Mouse (Mus musculus) CH12.LX (cell line): ENCODE data around the gene Ccdc8. TPM values are rescaled to one million over a fixed set of nuclear protein-coding genes. Genes with fewer than 3 reads are reported as not detected.

ENCODE experiments used
- DNase-seq: peaks from one replicate; pipeline ENCODE4 v3.0.0-alpha.2; 2013; ENCODE audit errors: extremely low read depth
- H3K27ac ChIP-seq: 2 replicates; pipeline ENCODE4 v1.5.1; 2012; ENCODE audit warnings: low read depth, mild to moderate bottlenecking, control low read depth, moderate library complexity; ENCODE audit not compliant: insufficient read depth
- H3K27me3 ChIP-seq: replicated peaks from 2 replicates; pipeline ENCODE3; 2012; ENCODE audit warnings: inconsistent platforms
- H3K36me3 ChIP-seq, 2 experiments: replicated peaks in 1 of 2; 2 replicates each; pipeline versions ENCODE3 to v1.6.1; 2012; ENCODE audit warnings: inconsistent platforms in 1 of 2, low read length in 1 of 2, mild to moderate bottlenecking in 1 of 2, mixed read lengths in 1 of 2, moderate library complexity in 1 of 2; ENCODE audit not compliant: control insufficient read depth in 1 of 2, insufficient read depth in 1 of 2
- H3K4me1 ChIP-seq, 2 experiments: 2 replicates each; pipeline ENCODE4 v1.6.1; 2012; ENCODE audit warnings: inconsistent platforms in 1 of 2, moderate library complexity in 1 of 2; ENCODE audit not compliant: insufficient read depth in 2 of 2, control insufficient read depth in 1 of 2
- H3K4me2 ChIP-seq: 2 replicates; pipeline ENCODE4 v1.6.1; 2012; ENCODE audit warnings: low read depth, mild to moderate bottlenecking, control low read depth; ENCODE audit not compliant: poor library complexity, insufficient read depth, severe bottlenecking
- H3K4me3 ChIP-seq, 3 experiments: fragments of 150-350 bp in 1 of 3; sonication (generic) in 1 of 3; replicated peaks in 1 of 3; 2 replicates each; pipeline versions ENCODE3 to v1.5.1; 2011 to 2012; ENCODE audit warnings: low read depth in 2 of 3, low read length in 2 of 3, mild to moderate bottlenecking in 2 of 3, moderate library complexity in 2 of 3, control low read depth in 1 of 3, improper control_type of control experiment in 1 of 3, inconsistent platforms in 1 of 3, mixed read lengths in 1 of 3; ENCODE audit not compliant: poor library complexity in 1 of 3
- H3K79me2 ChIP-seq: replicated peaks from 2 replicates; pipeline ENCODE4 v1.6.1; 2012; ENCODE audit warnings: mild to moderate bottlenecking, moderate library complexity; ENCODE audit not compliant: control insufficient read depth, poor library complexity, insufficient read depth, severe bottlenecking; ENCODE audit errors: extremely low read depth
- H3K9ac ChIP-seq: 2 replicates; pipeline ENCODE4 v1.6.1; 2012; ENCODE audit warnings: low read depth, mild to moderate bottlenecking, control low read depth, moderate library complexity; ENCODE audit not compliant: insufficient read depth
- H3K9me3 ChIP-seq: replicated peaks from 2 replicates; pipeline ENCODE3; 2012; ENCODE audit warnings: low read length, inconsistent platforms, mixed read lengths
- BHLHE40 ChIP-seq: IDR thresholded peaks from 2 replicates; pipeline ENCODE4 v1.6.1; 2011; ENCODE audit warnings: mild to moderate bottlenecking, low read depth, low read length, improper control_type of control experiment
- CHD1 ChIP-seq: IDR thresholded peaks from 2 replicates; pipeline ENCODE4 v1.6.1; 2012; ENCODE audit warnings: low read depth, low read length, improper control_type of control experiment, inconsistent platforms
- CHD2 ChIP-seq: IDR thresholded peaks from 2 replicates; pipeline ENCODE4 v1.6.1; 2011; ENCODE audit warnings: low read length, improper control_type of control experiment
- CTCF ChIP-seq, 2 experiments: IDR thresholded peaks in 1 of 2; conservative IDR thresholded peaks in 1 of 2; 2 replicates each; pipeline ENCODE4 v1.5.1; 2011 to 2012; ENCODE audit warnings: low read depth in 2 of 2, low read length in 2 of 2, improper control_type of control experiment in 1 of 2, inconsistent platforms in 1 of 2, mild to moderate bottlenecking in 1 of 2, moderate library complexity in 1 of 2
- EP300 ChIP-seq: IDR thresholded peaks from 2 replicates; pipeline ENCODE4 v1.6.1; 2011; ENCODE audit warnings: low read length, improper control_type of control experiment
- GABPA ChIP-seq: IDR thresholded peaks from 2 replicates; pipeline ENCODE4 v1.6.1; 2012; ENCODE audit warnings: low read depth, low read length, improper control_type of control experiment, inconsistent platforms; ENCODE audit not compliant: insufficient replicate concordance
- HCFC1 ChIP-seq: IDR thresholded peaks from 2 replicates; pipeline ENCODE4 v1.6.1; 2012; ENCODE audit warnings: low read depth, mild to moderate bottlenecking, inconsistent platforms, low read length, improper control_type of control experiment
- IRF4 ChIP-seq: IDR thresholded peaks from 2 replicates; pipeline ENCODE4 v1.6.1; 2014; ENCODE audit warnings: low read depth, mild to moderate bottlenecking, inconsistent platforms, low read length, improper control_type of control experiment
- JUN ChIP-seq: IDR thresholded peaks from 2 replicates; pipeline ENCODE4 v1.6.1; 2011; ENCODE audit warnings: low read depth, mild to moderate bottlenecking, low read length, improper control_type of control experiment, moderate library complexity; ENCODE audit not compliant: insufficient read depth
- MAFK ChIP-seq: IDR thresholded peaks from 2 replicates; pipeline ENCODE4 v1.6.1; 2011; ENCODE audit warnings: low read length, improper control_type of control experiment; ENCODE audit not compliant: insufficient replicate concordance
- MAX ChIP-seq: IDR thresholded peaks from 2 replicates; pipeline ENCODE4 v1.6.1; 2011; ENCODE audit warnings: low read length, improper control_type of control experiment
- MAZ ChIP-seq: IDR thresholded peaks from 2 replicates; pipeline ENCODE4 v1.6.1; 2012; ENCODE audit warnings: low read depth, mild to moderate bottlenecking, inconsistent platforms, low read length, improper control_type of control experiment, moderate library complexity
- MEF2A ChIP-seq: IDR thresholded peaks from 2 replicates; pipeline ENCODE4 v1.6.1; 2014; ENCODE audit warnings: low read depth, mild to moderate bottlenecking, inconsistent platforms, low read length, improper control_type of control experiment, borderline replicate concordance
- MXI1 ChIP-seq: IDR thresholded peaks from 2 replicates; pipeline ENCODE4 v1.6.1; 2011; ENCODE audit warnings: mild to moderate bottlenecking, low read depth, low read length, improper control_type of control experiment
- NELFE ChIP-seq: IDR thresholded peaks from 2 replicates; pipeline ENCODE4 v1.6.1; 2011; ENCODE audit warnings: low read depth, low read length, improper control_type of control experiment
- PAX5 ChIP-seq: IDR thresholded peaks from 2 replicates; pipeline ENCODE4 v1.6.1; 2012; ENCODE audit warnings: low read length, inconsistent platforms, mixed read lengths
- POLR2A ChIP-seq: IDR thresholded peaks from 2 replicates; pipeline ENCODE4 v1.6.1; 2011; ENCODE audit warnings: low read depth, mild to moderate bottlenecking, improper control_type of control experiment, low read length
- POLR2AphosphoS2 ChIP-seq: IDR thresholded peaks from 2 replicates; pipeline ENCODE4 v1.6.1; 2011; ENCODE audit warnings: low read depth, low read length, improper control_type of control experiment
- RAD21 ChIP-seq: IDR thresholded peaks from 2 replicates; pipeline ENCODE4 v1.6.1; 2011; ENCODE audit warnings: low read depth, mild to moderate bottlenecking, low read length, improper control_type of control experiment, moderate library complexity
- RCOR1 ChIP-seq: conservative IDR thresholded peaks from 2 replicates; pipeline ENCODE4 v1.6.1; 2012; ENCODE audit warnings: low read depth, mild to moderate bottlenecking, inconsistent platforms, low read length, improper control_type of control experiment
- SMC3 ChIP-seq: IDR thresholded peaks from 2 replicates; pipeline ENCODE4 v1.6.1; 2011; ENCODE audit warnings: low read depth, low read length, improper control_type of control experiment
- TBP ChIP-seq: conservative IDR thresholded peaks from 2 replicates; pipeline ENCODE4 v1.6.1; 2011; ENCODE audit warnings: low read depth, low read length, improper control_type of control experiment
- TCF12 ChIP-seq: IDR thresholded peaks from 2 replicates; pipeline ENCODE4 v1.6.1; 2014; ENCODE audit warnings: low read depth, mild to moderate bottlenecking, inconsistent platforms, low read length, improper control_type of control experiment
- UBTF ChIP-seq: IDR thresholded peaks from 2 replicates; pipeline ENCODE4 v1.6.1; 2012; ENCODE audit warnings: low read depth, mild to moderate bottlenecking, inconsistent platforms, low read length, improper control_type of control experiment, moderate library complexity
- ZNF384 ChIP-seq: IDR thresholded peaks from 2 replicates; pipeline ENCODE4 v1.6.1; 2012; ENCODE audit warnings: low read depth, low read length, improper control_type of control experiment, inconsistent platforms
- dilution Hi-C: fragments of 300-500 bp; cut with MboI; formaldehyde crosslinking; loops from 2 replicates; pipeline ENCODE4 v1.14.3; 2020; ENCODE audit warnings: low sequenced_read_pairs; ENCODE audit not compliant: extremely low pct_unique_long_range_greater_than_20kb, extremely low pct_ligation_motif_present
- in situ Hi-C: fragments of 300-500 bp; cut with MboI; formaldehyde crosslinking; loops from 3 replicates; pipeline ENCODE4 v1.14.3; 2019; ENCODE audit warnings: low sequenced_read_pairs, low pct_ligation_motif_present, low pct_unique_long_range_greater_than_20kb, mixed read lengths
- polyA plus RNA-seq: library from polyadenylated mRNA; unstranded; fragments of >175 nt; gene quantifications from 2 replicates; pipeline ENCODE4 v1.2.1, GENCODE M21; 2012; ENCODE audit warnings: low read depth; ENCODE audit not compliant: insufficient read length
- total RNA-seq, 2 experiments: library from RNA; depleted of rRNA; stranded (reverse); fragments of 300-350 nt in 1 of 2; fragments of >200 nt in 1 of 2; gene quantifications; 2 replicates each; pipeline ENCODE4 v1.2.3; 2012 to 2014

The Ccdc8 gene
- total and polyA plus RNA-seq, 3 experiments, result 0.04 to 0.16 TPM; not detected in 1

GRCm38 (mm10) chr7:17039373-17039772, 46.9 kb downstream of the Ccdc8 start:
- H3K27me3 ChIP-seq, result peaks cover 2% of the 10 kb centered on the region
- no peak overlapping the region for H3K9ac ChIP-seq
- no peak overlapping the region for H3K4me3 ChIP-seq
- in situ Hi-C loops, result no loop called here
- H3K4me1 ChIP-seq, result no peaks in the 10 kb centered on the region
- no peak overlapping the region for H3K27ac ChIP-seq
- dilution Hi-C loops, result no loop called here
- H3K4me2 ChIP-seq, result no peak overlapping the region
- no peak for DNase-seq
- peaks cover 2% of the 10 kb centered on the region for H3K9me3 ChIP-seq
- TF ChIP-seq MAX (no peak), RCOR1 (no peak), POLR2AphosphoS2 (no peak), ZNF384 (no peak), MAFK (no peak), BHLHE40 (no peak), TBP (no peak), RAD21 (no peak), JUN (no peak), CTCF (conservative IDR thresholded peaks at IDR 0.05 in 1 of 2, IDR thresholded peaks at IDR 0.05 in 1 of 2; ENCODE audit: low read depth in 2 of 2, low read length in 2 of 2) (no peak), MAZ (no peak), IRF4 (no peak), NELFE (no peak), CHD1 (no peak)
- TF ChIP-seq, all 38 proteins: peak for 0
- H3K36me3 ChIP-seq, result no peaks in the 10 kb centered on the region
- H3K79me2 ChIP-seq, result no peaks in the 10 kb centered on the region

- in situ Hi-C loops (no loop called here), dilution Hi-C loops (no loop called here)
- Histone ChIP-seq H3K9ac (no peak overlapping the region), H3K4me1 (peaks cover 3 to 10% of the 10 kb centered on the region in 2 experiments; a peak in 3 of 4 replicates), H3K79me2 (no peaks in the 10 kb centered on the region), H3K4me3 (no peak overlapping the region), H3K27me3 (no peaks in the 10 kb centered on the region), H3K36me3 (no peaks in the 10 kb centered on the region), H3K9me3 (peaks cover 2% of the 10 kb centered on the region), H3K27ac (no peak overlapping the region), H3K4me2 (no peak overlapping the region)
- TF ChIP-seq ZNF384 (no peak), PAX5 (no peak), TCF12 (no peak), CHD2 (no peak), SMC3 (no peak), IRF4 (no peak), RCOR1 (no peak), EP300 (no peak), UBTF (no peak), MXI1 (no peak), MEF2A (no peak), POLR2A (no peak), RAD21 (no peak), MAZ (no peak), HCFC1 (no peak), JUN (no peak), GABPA (no peak), BHLHE40 (no peak)
- no peak for DNase-seq
These were observed 53.2 kb downstream of the Ccdc8 start for GRCm38 (mm10) chr7:17045743-17046142.
